In genomic region chr9:32578411-32578810, GRCm38 (mm10) we compare ENCODE assay signal across 27 mouse cellular contexts.
"Had no signal": no experiment of that assay in that cellular context is flagged by ENCODE, and none has a peak within 500 bp of the region (broad histone marks: within the 10 kb centered on the region; RNA-seq: fewer than 3 reads in every experiment).

No protein-coding gene starts in this region.

- H3K36me3 ChIP-seq: embryonic facial prominence, embryonic 10.5 days; embryonic facial prominence, embryonic 12.5 days; embryonic facial prominence, embryonic 13.5 days; embryonic facial prominence, embryonic 15.5 days; forebrain, embryonic 10.5 days; forebrain, embryonic 12.5 days; forebrain, embryonic 15.5 days; heart, embryonic 10.5 days had no signal

- DNase-seq: cerebellum, adult 8-10 months; cerebellum, adult 9-10 months; cerebellum, adult 9-11 months; cerebellum, postnatal 10 days; cerebellum, postnatal 14 days; cerebellum, postnatal 25 days; cerebellum, postnatal 36 days; embryo, embryonic 11 days; gastrocnemius, postnatal 10 days; gastrocnemius, postnatal 14 days; gastrocnemius, postnatal 25 days; gastrocnemius, postnatal 36 days; heart, adult 11 months; heart, adult 18-20 months; heart, adult 2 months had no signal

- H3K4me2 ChIP-seq: embryonic facial prominence, embryonic 12.5 days; embryonic facial prominence, embryonic 13.5 days; embryonic facial prominence, embryonic 15.5 days; forebrain, embryonic 12.5 days; forebrain, embryonic 13.5 days; forebrain, embryonic 15.5 days had no signal

- ATAC-seq: forebrain, embryonic 13.5 days; forebrain, embryonic 14.5 days; forebrain, embryonic 15.5 days; forebrain, embryonic 16.5 days had no signal

- H3K4me3 ChIP-seq: embryonic facial prominence, embryonic 10.5 days; embryonic facial prominence, embryonic 12.5 days; embryonic facial prominence, embryonic 13.5 days; embryonic facial prominence, embryonic 15.5 days; erythroblast, embryonic 14.5 days; forebrain, embryonic 10.5 days; forebrain, embryonic 12.5 days; forebrain, embryonic 13.5 days; forebrain, embryonic 15.5 days; heart, adult 2 months; heart, embryonic 10.5 days had no signal

- H3K27ac ChIP-seq: embryonic facial prominence, embryonic 10.5 days; embryonic facial prominence, embryonic 12.5 days; embryonic facial prominence, embryonic 13.5 days; embryonic facial prominence, embryonic 15.5 days; forebrain, embryonic 10.5 days; forebrain, embryonic 12.5 days; forebrain, embryonic 13.5 days; forebrain, embryonic 15.5 days; heart, adult 2 months; heart, embryonic 10.5 days had no signal

- H3K9ac ChIP-seq: embryonic facial prominence, embryonic 12.5 days; embryonic facial prominence, embryonic 13.5 days; embryonic facial prominence, embryonic 15.5 days; forebrain, embryonic 12.5 days; forebrain, embryonic 13.5 days; forebrain, embryonic 15.5 days had no signal

- H3K27me3 ChIP-seq: embryonic facial prominence, embryonic 12.5 days; embryonic facial prominence, embryonic 13.5 days; embryonic facial prominence, embryonic 15.5 days; forebrain, embryonic 12.5 days; forebrain, embryonic 15.5 days had no signal

- H3K4me1 ChIP-seq: embryonic facial prominence, embryonic 13.5 days; embryonic facial prominence, embryonic 15.5 days; forebrain, embryonic 10.5 days; forebrain, embryonic 12.5 days; forebrain, embryonic 13.5 days; forebrain, embryonic 15.5 days; heart, embryonic 10.5 days had no signal

- H3K9me3 ChIP-seq: embryonic facial prominence, embryonic 10.5 days; embryonic facial prominence, embryonic 12.5 days; embryonic facial prominence, embryonic 13.5 days; embryonic facial prominence, embryonic 15.5 days; forebrain, embryonic 10.5 days; forebrain, embryonic 12.5 days; forebrain, embryonic 13.5 days; forebrain, embryonic 15.5 days; heart, embryonic 10.5 days had no signal
